Mouse (Mus musculus) embryonic facial prominence, embryonic 13.5 days (tissue): ENCODE results near the gene Aftph. TPM values are rescaled to one million over a fixed set of nuclear protein-coding genes. Genes with fewer than 3 reads are reported as not detected.
A peak's percentile ranks its signal among the peaks of the same experiment; 100 is the strongest.

ENCODE experiments used
- ATAC-seq: fragments of 200-750 bp; cut with Nextera tagmentation; 2 replicates; pipeline ENCODE4 v1.8.0; 2017; ENCODE audit warnings: low read depth; ENCODE audit not compliant: insufficient number of reproducible peaks, insufficient read depth, low FRiP score, low TSS enrichment
- H3K27ac ChIP-seq: fragments of 300-500 bp; sonication (generic); 2 replicates; pipeline ENCODE4 v1.5.1; 2015; ENCODE audit warnings: moderate library complexity, mild to moderate bottlenecking, inconsistent platforms
- H3K27me3 ChIP-seq: fragments of 300-500 bp; sonication (generic); 2 replicates; pipeline ENCODE4 v1.6.1; 2015; ENCODE audit warnings: mild to moderate bottlenecking, inconsistent platforms
- H3K36me3 ChIP-seq: fragments of 300-500 bp; sonication (generic); 2 replicates; pipeline ENCODE4 v1.6.1; 2015; ENCODE audit warnings: mild to moderate bottlenecking, inconsistent platforms
- H3K4me1 ChIP-seq: fragments of 300-500 bp; sonication (generic); 2 replicates; pipeline ENCODE4 v1.6.1; 2015; ENCODE audit warnings: inconsistent platforms
- H3K4me2 ChIP-seq: fragments of 300-500 bp; sonication (generic); 2 replicates; pipeline ENCODE4 v1.6.1; 2015; ENCODE audit warnings: moderate library complexity, mild to moderate bottlenecking, inconsistent platforms
- H3K4me3 ChIP-seq: fragments of 300-500 bp; sonication (generic); 2 replicates; pipeline ENCODE4 v1.5.1; 2015; ENCODE audit warnings: mild to moderate bottlenecking, inconsistent platforms
- H3K9ac ChIP-seq: fragments of 300-500 bp; sonication (generic); 2 replicates; pipeline ENCODE4 v1.6.1; 2015; ENCODE audit warnings: mild to moderate bottlenecking, inconsistent platforms
- H3K9me3 ChIP-seq: fragments of 300-500 bp; sonication (generic); 2 replicates; pipeline ENCODE4 v1.6.1; 2016; ENCODE audit warnings: inconsistent platforms
- WGBS: fragments of 180-500 bp; shearing (Covaris S2); methylation state at CpG from one replicate; pipeline ENCODE4 v1.1.7; 2015; ENCODE audit warnings: mixed read lengths; 5-methylcytosine and 5-hydroxymethylcytosine counted together
- polyA plus RNA-seq: library from polyadenylated mRNA; unstranded; fragments of >200 nt; fragmentation: Nextera tagmentation; extraction: Ambion mirVana; gene quantifications from 2 replicates; pipeline ENCODE4 v1.2.1, GENCODE M21; 2015

Gene Aftph
- polyA plus RNA-seq, 1 experiment from 2014 or later, result 19.2 TPM

DNA sequence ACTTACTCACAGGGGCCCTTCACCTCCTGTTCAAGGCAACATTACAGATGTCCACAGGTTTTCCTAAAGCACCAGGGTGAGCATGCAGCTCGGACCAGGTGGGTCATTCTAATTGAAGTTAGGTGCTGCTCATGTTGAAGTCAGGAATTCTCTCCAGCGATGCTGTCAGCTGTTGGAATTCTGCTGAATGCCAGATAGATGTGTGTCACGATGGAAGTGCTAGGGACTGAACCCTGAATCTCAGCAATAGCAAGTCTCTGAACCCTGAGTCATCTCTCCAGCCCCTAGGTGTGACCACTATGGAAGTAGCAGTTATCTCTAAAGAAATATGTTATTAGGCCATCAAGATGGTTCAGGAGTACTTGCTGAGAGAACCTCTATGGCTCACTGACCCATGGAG, 95.9 kb downstream of the Aftph start:
- no peaks in the 10 kb centered on the region for H3K9me3 ChIP-seq
- H3K4me1 ChIP-seq, result peaks cover 72% of the 10 kb centered on the region
- H3K4me3 ChIP-seq, result no peak overlapping the region
- WGBS, result 66% methylated on average over 3 of the region's 3 CpGs
- H3K27ac ChIP-seq, result no peak overlapping the region
- no peaks in the 10 kb centered on the region for H3K27me3 ChIP-seq
- H3K4me2 ChIP-seq, result no peak overlapping the region
- ATAC-seq, result no peak
- no peak overlapping the region for H3K9ac ChIP-seq
- H3K36me3 ChIP-seq, result peaks cover 18% of the 10 kb centered on the region

DNA sequence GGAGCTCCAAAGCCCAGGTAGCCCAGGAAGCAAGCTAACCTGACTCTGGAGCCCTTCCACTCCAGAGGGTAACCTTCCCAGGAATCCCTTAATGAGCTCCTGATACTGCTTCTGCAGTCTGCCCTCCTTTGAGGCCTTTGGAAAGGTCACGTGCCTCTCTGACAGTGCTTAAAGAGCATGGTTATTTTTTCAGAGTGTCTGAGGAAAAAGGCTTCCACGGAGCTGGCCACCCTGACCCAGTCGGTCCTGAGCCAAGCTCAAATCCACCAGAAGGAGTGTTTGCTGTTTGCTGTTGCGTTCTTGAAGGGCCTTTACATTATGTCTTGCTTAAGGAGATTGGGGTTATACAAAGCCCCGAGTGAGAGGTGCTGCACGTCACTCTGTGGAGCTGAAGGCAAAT, 96.5 kb downstream of the Aftph start:
- Histone ChIP-seq H3K4me3 (no peak overlapping the region), H3K36me3 (peaks cover 14% of the 10 kb centered on the region), H3K9ac (no peak overlapping the region), H3K4me1 (peaks cover 74% of the 10 kb centered on the region), H3K4me2 (no peak overlapping the region), H3K9me3 (no peaks in the 10 kb centered on the region), H3K27ac (no peak overlapping the region), H3K27me3 (no peaks in the 10 kb centered on the region)
- no peak for ATAC-seq
- WGBS, result 40% methylated on average over 6 of the region's 6 CpGs

DNA sequence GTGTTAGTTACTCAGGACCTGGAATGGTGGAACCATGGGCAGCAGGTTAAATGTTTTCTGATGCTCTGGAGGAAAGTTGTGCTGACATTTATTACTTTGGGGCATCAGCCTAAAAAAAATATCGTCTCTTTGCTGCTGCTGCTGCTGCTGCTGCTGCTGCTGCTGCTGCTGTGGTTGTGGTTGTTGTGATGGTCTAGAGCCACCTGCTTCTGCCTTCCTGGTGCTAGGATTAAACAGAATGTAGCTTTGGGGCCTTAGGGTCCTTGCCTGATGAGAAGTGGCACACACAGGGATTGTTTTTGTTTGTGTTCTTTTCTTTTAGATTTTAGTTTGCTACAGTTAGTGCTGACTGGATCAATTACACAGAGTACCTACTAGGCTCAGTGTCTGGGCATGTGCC, 97.2 kb downstream of the Aftph start:
- 52% methylated on average over 1 of the region's 1 CpGs for WGBS
- H3K4me2 ChIP-seq, result no peak overlapping the region
- H3K27me3 ChIP-seq, result no peaks in the 10 kb centered on the region
- H3K4me1 ChIP-seq, result peaks cover 75% of the 10 kb centered on the region
- no peaks in the 10 kb centered on the region for H3K9me3 ChIP-seq
- H3K36me3 ChIP-seq, result peaks cover 10% of the 10 kb centered on the region
- H3K27ac ChIP-seq, result no peak overlapping the region
- ATAC-seq, result no peak
- no peak overlapping the region for H3K9ac ChIP-seq
- no peak overlapping the region for H3K4me3 ChIP-seq

DNA sequence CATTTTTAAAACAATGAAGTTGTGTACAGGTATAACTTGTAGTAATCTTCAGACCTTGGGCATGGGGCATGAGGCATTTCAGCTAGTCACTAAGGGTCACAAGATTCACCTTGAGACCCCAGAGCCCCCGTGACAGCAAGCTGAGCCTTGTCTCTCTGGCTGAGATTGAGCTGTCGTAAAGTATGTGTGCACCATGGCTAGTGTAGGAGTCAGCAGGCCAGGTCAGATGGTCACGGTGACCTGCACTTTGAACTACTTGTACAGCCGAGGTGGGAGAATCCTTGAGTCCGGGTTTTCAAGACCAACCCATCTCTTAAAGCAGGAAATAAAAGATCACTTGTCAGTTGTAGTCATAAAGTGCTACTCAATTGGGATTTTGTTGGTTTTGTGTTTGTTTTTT, 98.2 kb downstream of the Aftph start:
- no peaks in the 10 kb centered on the region for H3K9me3 ChIP-seq
- WGBS, result 64% methylated on average over 5 of the region's 5 CpGs
- no peak overlapping the region for H3K9ac ChIP-seq
- peaks cover 3% of the 10 kb centered on the region for H3K36me3 ChIP-seq
- H3K4me3 ChIP-seq, result no peak overlapping the region
- H3K27ac ChIP-seq, result no peak overlapping the region
- H3K27me3 ChIP-seq, result no peaks in the 10 kb centered on the region
- H3K4me1 ChIP-seq, result peaks cover 76% of the 10 kb centered on the region
- no peak overlapping the region for H3K4me2 ChIP-seq
- no peak for ATAC-seq

DNA sequence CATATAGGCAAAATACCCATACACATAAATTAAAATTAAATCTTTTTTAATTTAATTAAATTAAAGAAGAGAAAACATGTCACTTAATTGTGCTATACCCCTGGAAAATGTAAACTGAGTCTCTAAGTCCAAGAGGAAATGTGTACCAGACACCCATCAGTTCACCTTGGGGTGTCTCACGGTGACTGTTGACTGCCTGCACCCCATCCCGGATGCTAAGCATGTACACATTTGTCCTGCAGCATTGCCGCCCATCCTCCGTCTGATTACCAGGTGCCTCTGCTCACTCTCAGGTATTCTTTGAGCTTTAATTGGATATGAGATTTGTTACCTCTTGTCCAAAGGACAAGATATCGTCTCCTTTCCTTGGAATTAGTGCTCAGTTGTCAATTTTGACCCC, 99.1 kb downstream of the Aftph start:
- H3K9me3 ChIP-seq, result no peaks in the 10 kb centered on the region
- no peaks in the 10 kb centered on the region for H3K27me3 ChIP-seq
- no peaks in the 10 kb centered on the region for H3K36me3 ChIP-seq
- no peak overlapping the region for H3K9ac ChIP-seq
- H3K4me3 ChIP-seq, result no peak overlapping the region
- H3K4me2 ChIP-seq, result no peak overlapping the region
- ATAC-seq, result no peak
- peaks cover 68% of the 10 kb centered on the region for H3K4me1 ChIP-seq
- no peak overlapping the region for H3K27ac ChIP-seq
- 71% methylated on average over 5 of the region's 5 CpGs for WGBS

DNA sequence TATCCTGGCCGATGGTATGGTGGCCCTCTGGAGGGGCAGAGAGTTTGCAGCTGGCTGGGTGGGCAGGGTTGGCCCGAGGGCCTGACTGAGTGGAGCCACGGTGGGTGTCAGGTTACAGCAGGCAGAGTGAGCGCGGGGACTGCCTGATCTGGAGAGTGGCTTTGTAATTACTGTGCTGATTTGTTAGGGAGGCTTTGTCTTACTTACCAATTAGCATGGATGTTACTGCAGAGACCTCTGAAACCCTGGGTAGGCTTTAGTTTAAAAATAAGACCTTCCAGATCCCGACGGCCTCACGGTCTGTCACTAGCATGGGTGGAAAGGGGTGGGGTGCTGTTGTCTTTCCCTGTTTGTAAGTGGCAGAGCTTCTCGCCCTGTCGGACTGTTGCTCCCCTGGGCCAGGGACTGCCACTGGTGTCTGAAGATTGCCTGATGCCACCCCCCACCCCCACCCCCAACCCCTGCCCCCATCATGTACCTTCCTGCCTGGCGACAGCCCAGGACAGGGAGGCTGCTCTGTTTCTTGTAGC, 101.4 kb downstream of the Aftph start:
- H3K27me3 ChIP-seq, result no peaks in the 10 kb centered on the region
- no peaks in the 10 kb centered on the region for H3K36me3 ChIP-seq
- H3K4me3 ChIP-seq, result peak overlapping the region; percentile 7
- WGBS, result 3% methylated on average over 11 of the region's 11 CpGs
- H3K9ac ChIP-seq, result peak overlapping the region; percentile 52
- ATAC-seq, result peak; percentile 73
- no peaks in the 10 kb centered on the region for H3K9me3 ChIP-seq
- peak overlapping the region; percentile 82 for H3K27ac ChIP-seq
- peaks cover 61% of the 10 kb centered on the region for H3K4me1 ChIP-seq
- H3K4me2 ChIP-seq, result peak overlapping the region; percentile 47

DNA sequence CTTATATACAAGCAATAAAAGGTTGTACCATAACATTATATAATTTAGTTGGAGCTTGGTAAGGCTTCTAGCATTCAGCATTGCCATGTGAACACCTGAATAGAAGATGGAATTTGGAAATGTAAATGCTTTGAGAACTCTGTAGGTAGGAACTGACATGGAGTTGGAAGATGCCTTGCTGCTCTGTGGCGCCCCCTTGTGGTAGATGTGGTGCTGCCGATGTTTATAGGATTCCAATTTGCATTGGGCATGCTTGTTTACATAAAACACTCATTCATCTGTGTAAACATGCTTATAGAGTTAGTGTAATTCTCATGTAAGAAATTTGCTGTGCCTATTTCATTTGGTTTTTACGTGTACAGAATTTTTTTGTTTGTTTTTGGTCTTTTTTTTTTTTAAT, 102.5 kb downstream of the Aftph start:
- no peak for ATAC-seq
- Histone ChIP-seq H3K27ac (no peak overlapping the region), H3K4me3 (no peak overlapping the region), H3K4me1 (peaks cover 56% of the 10 kb centered on the region), H3K27me3 (no peaks in the 10 kb centered on the region), H3K4me2 (no peak overlapping the region), H3K9me3 (no peaks in the 10 kb centered on the region), H3K9ac (no peak overlapping the region), H3K36me3 (no peaks in the 10 kb centered on the region)
- 28% methylated on average over 3 of the region's 3 CpGs for WGBS

DNA sequence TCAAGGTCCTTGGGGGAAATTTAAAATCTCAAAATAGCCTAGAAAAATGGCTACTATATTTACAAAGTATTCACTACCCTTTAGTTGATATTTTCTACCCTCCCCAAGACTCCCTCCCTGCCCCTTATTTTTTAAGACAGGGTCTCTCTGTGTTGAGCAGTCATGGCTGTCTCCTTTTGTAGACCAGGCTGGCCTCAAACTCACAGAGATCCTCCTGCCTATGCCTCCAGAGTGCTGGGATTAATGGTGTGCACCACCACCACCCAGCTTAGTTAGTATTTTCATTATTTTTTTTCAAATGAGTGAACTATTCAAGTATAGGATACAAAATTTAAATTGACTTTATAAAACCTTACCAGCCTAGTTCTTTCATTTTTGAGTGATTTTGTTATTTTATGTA, 104.3 kb downstream of the Aftph start:
- H3K4me1 ChIP-seq, result peaks cover 63% of the 10 kb centered on the region
- no peak overlapping the region for H3K4me3 ChIP-seq
- no peaks in the 10 kb centered on the region for H3K27me3 ChIP-seq
- no peak overlapping the region for H3K9ac ChIP-seq
- ATAC-seq, result no peak
- H3K36me3 ChIP-seq, result no peaks in the 10 kb centered on the region
- no peaks in the 10 kb centered on the region for H3K9me3 ChIP-seq
- H3K27ac ChIP-seq, result no peak overlapping the region
- H3K4me2 ChIP-seq, result no peak overlapping the region

DNA sequence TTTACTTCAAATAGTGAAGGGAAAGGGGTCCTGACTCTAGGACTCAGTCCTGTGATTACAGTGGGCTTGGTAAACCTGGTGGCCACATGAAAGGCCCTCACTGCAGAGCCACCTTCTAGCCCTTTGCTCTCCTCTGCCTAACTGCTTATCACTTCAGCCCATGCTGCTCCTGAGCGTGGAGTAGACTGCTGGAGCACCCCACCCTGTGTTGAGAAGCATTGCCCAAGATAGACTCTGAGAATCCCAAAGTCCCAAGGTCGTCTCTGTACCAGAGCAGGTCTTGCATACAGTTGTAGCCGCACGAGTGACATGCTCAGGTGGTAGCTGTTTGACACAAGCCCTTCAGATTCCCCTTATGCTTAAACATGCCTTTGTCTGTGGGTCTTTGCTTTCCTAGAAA, 105.3 kb downstream of the Aftph start:
- 53% methylated on average over 4 of the region's 4 CpGs for WGBS
- peak overlapping the region; percentile 78 for H3K27ac ChIP-seq
- no peak for ATAC-seq
- H3K36me3 ChIP-seq, result no peaks in the 10 kb centered on the region
- H3K27me3 ChIP-seq, result no peaks in the 10 kb centered on the region
- H3K4me2 ChIP-seq, result peak overlapping the region; percentile 41
- peaks cover 57% of the 10 kb centered on the region for H3K4me1 ChIP-seq
- no peak overlapping the region; the same call in 1 of the 2 replicates for H3K9ac ChIP-seq
- no peak overlapping the region for H3K4me3 ChIP-seq
- H3K9me3 ChIP-seq, result no peaks in the 10 kb centered on the region

DNA sequence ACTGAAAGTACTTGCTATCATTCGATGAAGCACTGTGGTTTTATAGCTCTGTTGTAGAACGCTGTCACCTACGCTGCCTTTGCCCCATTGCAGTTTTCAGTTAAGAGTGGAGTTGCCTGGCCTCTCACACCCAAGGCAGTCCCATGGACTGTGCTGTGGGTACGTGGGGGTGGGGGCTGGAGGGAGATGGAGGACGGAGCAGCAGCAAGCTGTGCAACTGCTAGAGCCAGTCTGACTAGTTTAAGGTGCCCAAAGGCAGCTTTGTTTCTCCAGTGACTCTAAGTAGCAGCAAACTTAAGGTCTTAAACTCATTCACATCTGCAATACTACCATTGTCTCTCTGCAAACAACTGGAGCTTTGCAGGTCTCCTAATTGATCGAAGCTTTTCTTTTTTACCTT, 105.7 kb downstream of the Aftph start:
- Histone ChIP-seq H3K4me3 (no peak overlapping the region), H3K27ac (peak overlapping the region; percentile 78), H3K4me2 (peak overlapping the region; percentile 41), H3K36me3 (no peaks in the 10 kb centered on the region), H3K9ac (peak overlapping the region; percentile 55; the same call in 1 of the 2 replicates), H3K27me3 (no peaks in the 10 kb centered on the region), H3K9me3 (no peaks in the 10 kb centered on the region), H3K4me1 (peaks cover 53% of the 10 kb centered on the region)
- no peak for ATAC-seq
- WGBS, result 22% methylated on average over 6 of the region's 6 CpGs

Other genes starting within 250 kb of the Aftph start
- 40.5 and 47.9 TPM in 2 replicates for gene Sertad2, start 198.3 kb downstream of the Aftph start, polyA plus RNA-seq
- gene Lgalsl, start 89.5 kb upstream of the Aftph start, polyA plus RNA-seq, result 55.0 and 60.6 TPM in 2 replicates